Mouse (Mus musculus): Measurements from ENCODE around the gene Homez. TPM values are rescaled to one million over a fixed set of nuclear protein-coding genes. Genes with fewer than 3 reads are reported as not detected.

The Homez gene
- polyA plus RNA-seq, 1 experiment, result 1.6 TPM

DNA sequence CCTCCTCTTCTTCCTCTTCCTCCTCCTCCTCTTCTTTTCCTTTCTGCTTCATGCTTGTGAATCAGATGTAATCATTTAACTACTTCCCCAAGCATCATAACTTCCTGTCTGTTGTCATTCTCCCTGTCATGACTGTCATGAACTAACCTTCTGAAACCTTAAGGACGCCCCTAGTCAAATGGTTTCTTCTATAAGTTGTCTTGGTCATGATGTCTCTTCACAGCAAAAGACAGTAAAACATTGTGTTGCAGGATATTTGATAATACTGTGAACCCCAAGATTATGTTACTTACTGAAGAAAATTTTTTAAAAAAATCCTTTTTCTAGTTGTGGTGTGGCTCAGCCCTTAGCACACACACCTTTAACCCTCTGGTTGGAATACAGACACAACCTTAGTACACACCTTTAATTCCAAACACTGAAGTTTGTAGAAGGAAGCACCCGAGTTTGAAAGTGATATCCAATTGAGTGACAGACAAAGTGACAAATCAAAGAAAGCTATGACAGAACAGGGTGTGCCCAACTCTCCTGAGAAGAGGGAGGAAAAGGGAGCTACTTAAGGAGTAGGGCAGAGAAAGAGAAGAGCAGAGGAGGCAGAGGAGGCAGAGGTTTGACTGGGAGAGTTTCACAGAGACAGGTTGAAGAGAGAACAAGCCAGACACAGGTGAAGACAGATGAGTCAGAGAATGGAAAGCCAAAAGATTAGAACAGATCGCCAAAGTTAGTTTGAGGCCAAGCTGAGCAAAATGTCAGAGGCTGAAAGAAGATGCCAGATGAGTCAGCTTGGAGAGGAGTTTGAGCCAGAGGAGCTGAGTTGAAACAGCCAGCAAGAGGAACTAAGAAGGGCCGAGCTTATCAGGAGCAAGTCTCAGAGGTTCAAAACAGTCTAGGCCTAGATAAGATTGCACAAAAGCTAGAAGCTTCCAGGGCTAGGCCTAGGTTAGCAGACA lies 61.8 kb downstream of the Homez start:
- Histone ChIP-seq H3K4me3 (replicated peaks) (no peak overlapping the region), H3K27me3 (replicated peaks) (peaks cover 5% of the 10 kb centered on the region), H3K9me3 (no peaks in the 10 kb centered on the region), H3K36me3 (replicated peaks; ENCODE audit: low read length) (no peaks in the 10 kb centered on the region), H3K4me1 (peaks cover 7% of the 10 kb centered on the region; the same call in 1 of the 2 replicates)
- TF ChIP-seq FLI1 (IDR thresholded peaks at IDR 0.05; ENCODE audit: low read length), result no peak
- no peak for TF ChIP-seq GATA1 (IDR thresholded peaks at IDR 0.05; ENCODE audit: borderline replicate concordance, low read length)

DNA sequence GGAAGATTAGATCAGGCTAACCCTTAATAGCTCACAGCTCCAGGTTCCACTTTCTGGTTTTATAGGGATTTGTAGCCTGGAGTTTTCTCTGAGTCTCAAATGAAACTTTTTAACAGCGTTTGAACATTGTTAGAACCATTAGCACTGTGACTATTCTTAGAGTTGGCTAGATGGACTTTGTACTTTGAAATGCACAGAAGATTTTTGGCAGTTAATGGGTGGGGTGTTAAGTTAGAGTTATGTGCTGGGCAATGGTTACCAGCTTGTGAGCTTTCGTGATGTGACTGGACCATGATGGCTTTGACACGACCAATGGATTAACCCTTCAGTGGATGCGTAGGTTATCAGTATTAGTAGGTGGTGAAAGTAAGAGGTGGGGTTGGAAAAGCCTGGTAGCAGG lies 64.6 kb downstream of the Homez start:
- Histone ChIP-seq H3K27me3 (replicated peaks) (peaks cover 8% of the 10 kb centered on the region), H3K4me1 (peaks cover 7% of the 10 kb centered on the region; the same call in 1 of the 2 replicates), H3K4me3 (replicated peaks) (no peak overlapping the region), H3K9me3 (0 out of 2 replicates have a peak, but pooled peaks cover 3% of the 10 kb centered on the region), H3K36me3 (replicated peaks; ENCODE audit: low read length) (no peaks in the 10 kb centered on the region)
- TF ChIP-seq GATA1 (IDR thresholded peaks at IDR 0.05; ENCODE audit: borderline replicate concordance, low read length), result no peak
- no peak for TF ChIP-seq FLI1 (IDR thresholded peaks at IDR 0.05; ENCODE audit: low read length)

Other genes with a start within 250 kb of the Homez start
- gene Psmb11, start 249.5 kb downstream of the Homez start, polyA plus RNA-seq (2012; ENCODE audit: insufficient read depth, low replicate concordance), result not detected in 2 replicates
- not detected in 2 replicates for gene Gm17606, start 230.0 kb downstream of the Homez start, polyA plus RNA-seq (2012; ENCODE audit: insufficient read depth, low replicate concordance)
- gene Cdh24, start 229.6 kb downstream of the Homez start, polyA plus RNA-seq (2012; ENCODE audit: insufficient read depth, low replicate concordance), result 2.7 and 5.5 TPM in 2 replicates
- 28.9 and 131 TPM in 2 replicates for gene 1700123O20Rik, start 184.7 kb downstream of the Homez start, polyA plus RNA-seq (2012; ENCODE audit: insufficient read depth, low replicate concordance)
- 85.2 and 218 TPM in 2 replicates for gene Acin1, start 184.0 kb downstream of the Homez start, polyA plus RNA-seq (2012; ENCODE audit: insufficient read depth, low replicate concordance)
- not detected in 2 replicates for gene Gm29776, start 172.1 kb downstream of the Homez start, polyA plus RNA-seq (2012; ENCODE audit: insufficient read depth, low replicate concordance)
- 17.3 TPM in 1 of 2 replicates, not detected in the other for gene Cebpe, start 158.8 kb downstream of the Homez start, polyA plus RNA-seq (2012; ENCODE audit: insufficient read depth, low replicate concordance)
- gene Slc7a8, start 89.0 kb downstream of the Homez start, polyA plus RNA-seq (2012; ENCODE audit: insufficient read depth, low replicate concordance), result 4.4 and 13.9 TPM in 2 replicates
- not detected in 2 replicates for gene Rnf212b, start 56.8 kb downstream of the Homez start, polyA plus RNA-seq (2012; ENCODE audit: insufficient read depth, low replicate concordance)
- 1.7 and 2.8 TPM in 2 replicates for gene Ppp1r3e, start 6.6 kb upstream of the Homez start, polyA plus RNA-seq (2012; ENCODE audit: insufficient read depth, low replicate concordance)
- gene Bcl2l2, start 12.4 kb upstream of the Homez start, polyA plus RNA-seq (2012; ENCODE audit: insufficient read depth, low replicate concordance), result 15.0 and 39.5 TPM in 2 replicates
- 1.6 TPM in 1 of 2 replicates, not detected in the other for gene Gm20521, start 12.5 kb upstream of the Homez start, polyA plus RNA-seq (2012; ENCODE audit: insufficient read depth, low replicate concordance)
- gene Pabpn1, start 21.5 kb upstream of the Homez start, polyA plus RNA-seq (2012; ENCODE audit: insufficient read depth, low replicate concordance), result 94.8 and 258 TPM in 2 replicates
- 0.93 and 1.1 TPM in 2 replicates for gene Slc22a17, start 42.2 kb upstream of the Homez start, polyA plus RNA-seq (2012; ENCODE audit: insufficient read depth, low replicate concordance)
- not detected in 2 replicates for gene Efs, start 55.2 kb upstream of the Homez start, polyA plus RNA-seq (2012; ENCODE audit: insufficient read depth, low replicate concordance)
- not detected in 2 replicates for gene Il25, start 61.7 kb upstream of the Homez start, polyA plus RNA-seq (2012; ENCODE audit: insufficient read depth, low replicate concordance)
- not detected in 2 replicates for gene Cmtm5, start 65.3 kb upstream of the Homez start, polyA plus RNA-seq (2012; ENCODE audit: insufficient read depth, low replicate concordance)
- not detected in 2 replicates for gene Myh6, start 96.0 kb upstream of the Homez start, polyA plus RNA-seq (2012; ENCODE audit: insufficient read depth, low replicate concordance)
- not detected in 2 replicates for gene Gm17428, start 106.0 kb upstream of the Homez start, polyA plus RNA-seq (2012; ENCODE audit: insufficient read depth, low replicate concordance)
- not detected in 2 replicates for gene Myh7, start 123.7 kb upstream of the Homez start, polyA plus RNA-seq (2012; ENCODE audit: insufficient read depth, low replicate concordance)
- gene Ngdn, start 144.5 kb upstream of the Homez start, polyA plus RNA-seq (2012; ENCODE audit: insufficient read depth, low replicate concordance), result 6.0 and 37.4 TPM in 2 replicates
- gene Zfhx2, start 221.4 kb upstream of the Homez start, polyA plus RNA-seq (2012; ENCODE audit: insufficient read depth, low replicate concordance), result 10.0 and 16.4 TPM in 2 replicates
- gene Thtpa, start 223.8 kb upstream of the Homez start, polyA plus RNA-seq (2012; ENCODE audit: insufficient read depth, low replicate concordance), result 2.4 and 2.9 TPM in 2 replicates
- gene Ap1g2, start 235.6 kb upstream of the Homez start, polyA plus RNA-seq (2012; ENCODE audit: insufficient read depth, low replicate concordance), result 8.5 and 13.4 TPM in 2 replicates
- 0.21 and 1.4 TPM in 2 replicates for gene Jph4, start 246.0 kb upstream of the Homez start, polyA plus RNA-seq (2012; ENCODE audit: insufficient read depth, low replicate concordance)